Mouse (Mus musculus) cerebellum, adult 2 months (tissue): ENCODE results near the gene Lpar3.

ENCODE experiments used
- CTCF ChIP-seq: fragments of 200-500 bp; IDR thresholded peaks from 2 replicates; pipeline ENCODE4 v1.5.1; 2011; ENCODE audit warnings: low read depth, mild to moderate bottlenecking, control low read depth, low read length, moderate library complexity, borderline replicate concordance; ENCODE audit not compliant: insufficient read depth
- POLR2A ChIP-seq: fragments of 200-500 bp; IDR thresholded peaks from 2 replicates; pipeline ENCODE4 v1.6.1; 2011; ENCODE audit warnings: low read length, control low read depth, borderline replicate concordance; ENCODE audit not compliant: insufficient read depth

DNA sequence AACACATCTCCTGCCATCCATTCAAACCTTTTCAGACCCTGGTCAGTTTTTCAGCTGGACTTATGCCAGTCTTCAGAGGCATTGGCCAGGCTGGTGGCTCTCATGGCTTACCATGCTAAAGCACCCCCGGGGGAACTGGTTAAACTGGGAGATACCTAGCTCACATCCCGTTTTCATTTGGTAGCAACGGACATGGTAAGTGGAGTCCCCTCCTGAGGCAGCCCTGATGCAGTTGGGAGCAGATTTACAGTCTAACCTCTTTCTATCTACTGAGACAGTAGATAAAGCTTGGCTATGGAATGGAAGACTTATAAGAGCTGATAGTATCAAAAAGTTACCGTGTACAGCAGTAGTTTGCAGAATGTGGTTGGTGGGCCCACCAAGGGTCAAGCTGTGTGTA is 56.2 kb downstream of the Lpar3 start:
- TF ChIP-seq POLR2A (no peak), CTCF (no peak)
